8 mouse cellular contexts compared by ENCODE assay signal in the genomic region with DNA sequence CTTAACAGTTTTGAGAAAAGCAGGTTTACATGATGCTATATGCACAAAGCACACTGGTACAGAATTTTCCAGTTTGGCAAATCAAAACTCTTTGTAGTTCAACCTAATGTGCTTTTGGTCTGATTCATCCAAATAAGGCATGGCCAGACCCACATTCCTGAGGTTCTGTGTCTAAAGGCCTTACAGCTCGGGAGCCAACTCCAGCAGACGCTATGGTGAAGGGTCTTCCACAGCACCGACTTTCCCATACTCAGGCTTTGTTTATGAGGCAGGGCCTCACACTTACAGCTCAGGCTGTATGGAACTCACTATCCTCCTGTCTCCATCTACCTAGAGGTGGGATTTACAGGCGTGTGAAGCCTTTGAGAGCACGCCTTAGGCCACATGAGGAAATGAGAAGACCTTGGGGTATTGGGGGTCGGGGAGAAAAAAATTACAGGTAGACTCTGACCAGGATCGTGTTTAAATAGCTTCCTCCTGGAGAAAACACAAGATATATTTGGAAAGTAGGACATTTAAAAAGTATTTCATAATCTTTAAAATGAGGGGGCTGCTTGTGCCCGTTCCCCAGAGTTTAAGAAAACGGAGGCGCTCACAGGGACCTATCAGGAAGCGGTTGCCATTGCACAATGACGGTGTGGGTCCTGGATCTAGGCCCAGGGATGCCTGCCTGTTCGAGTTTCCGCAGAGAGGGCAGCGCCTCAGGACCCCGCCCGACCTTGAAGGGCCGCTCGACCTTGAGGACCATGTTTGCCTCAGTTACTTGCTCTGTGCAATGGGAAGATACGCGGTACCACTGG. TPM values are rescaled to one million over a fixed set of nuclear protein-coding genes. Genes with fewer than 3 reads are reported as not detected.
DNase-seq lines count a peak whose midpoint lies in the region; ATAC-seq and TF ChIP-seq lines count a peak whose summit lies in the region.

A gene (plus strand): TSS at position 693 of the 800 bp plus-strand sequence.

- DNase-seq in urinary bladder, adult 2 months (ENCODE audit: low spot score) = no peak
- DNase-seq in urinary bladder, postnatal 36 days (ENCODE audit: low spot score in 2 of 2) = no peak
- peak; percentile 53 for DNase-seq in cerebellum, adult 9-11 months
- DNase-seq in gastrocnemius, postnatal 25 days = no peak
- peak; percentile 80 for DNase-seq in intestine, embryonic 14.5 days (ENCODE audit: low spot score)
- DNase-seq in liver, embryonic 14.5 days (ENCODE audit: low read depth in 3 of 3, low spot score in 3 of 3) = no peak
- no peak for DNase-seq in testis, postnatal 14 days (ENCODE audit: low spot score)

- no peaks in the 10 kb centered on the region for H3K27me3 ChIP-seq in intestine, embryonic 14.5 days (replicated peaks; ENCODE audit: control insufficient read depth, insufficient read depth, low read length)
- H3K27me3 ChIP-seq in liver, embryonic 14.5 days (ENCODE audit: control insufficient read depth, insufficient read depth, low read length) = no peaks in the 10 kb centered on the region
- H3K27me3 ChIP-seq in neural tube, embryonic 14.5 days (ENCODE audit: control insufficient read depth, insufficient read depth, low read length) = no peaks in the 10 kb centered on the region

- no peak for TF ChIP-seq CTCF in liver, embryonic 14.5 days (IDR thresholded peaks at IDR 0.05; ENCODE audit: low read depth)

- peaks cover 16% of the 10 kb centered on the region for H3K4me1 ChIP-seq in intestine, embryonic 14.5 days (replicated peaks; ENCODE audit: control insufficient read depth, insufficient read depth, low read length)
- peaks cover 11 to 15% of the 10 kb centered on the region in 2 experiments for H3K4me1 ChIP-seq in liver, embryonic 14.5 days (replicated peaks; ENCODE audit: control insufficient read depth in 2 of 2, insufficient read depth in 2 of 2, low read length in 1 of 2)
- H3K4me1 ChIP-seq in neural tube, embryonic 14.5 days (ENCODE audit: control insufficient read depth, insufficient read depth, low read length) = peaks cover 16% of the 10 kb centered on the region

- peak; percentile 61 for ATAC-seq in intestine, embryonic 14.5 days (replicated peaks; ENCODE audit: low FRiP score, low TSS enrichment, low read depth)
- ATAC-seq in liver, embryonic 14.5 days (ENCODE audit: insufficient read depth) = peak; percentile 54
- peak; percentile 54; the same call in 1 of the 2 replicates for ATAC-seq in neural tube, embryonic 14.5 days (ENCODE audit: low read depth)

- no peaks in the 10 kb centered on the region for H3K9me3 ChIP-seq in intestine, embryonic 14.5 days (ENCODE audit: control insufficient read depth, low read length)
- peaks cover 20% of the 10 kb centered on the region for H3K9me3 ChIP-seq in liver, embryonic 14.5 days (ENCODE audit: control insufficient read depth, low read length)
- no peaks in the 10 kb centered on the region for H3K9me3 ChIP-seq in neural tube, embryonic 14.5 days (ENCODE audit: control insufficient read depth, low read length)

- peak within 1 kb of the TSS; percentile 100 for H3K4me2 ChIP-seq in intestine, embryonic 14.5 days (ENCODE audit: low read length)
- peak within 1 kb of the TSS; percentile 97 for H3K4me2 ChIP-seq in liver, embryonic 14.5 days (ENCODE audit: low read depth)
- peak within 1 kb of the TSS; percentile 91 for H3K4me2 ChIP-seq in neural tube, embryonic 14.5 days (ENCODE audit: low read depth, low read length)

- peaks cover 28% of the 10 kb centered on the region for H3K36me3 ChIP-seq in intestine, embryonic 14.5 days (ENCODE audit: control insufficient read depth, insufficient read depth, low read length)
- H3K36me3 ChIP-seq in liver, embryonic 14.5 days (replicated peaks; ENCODE audit: control insufficient read depth, insufficient read depth, low read depth) = peaks cover 26% of the 10 kb centered on the region
- peaks cover 10% of the 10 kb centered on the region for H3K36me3 ChIP-seq in neural tube, embryonic 14.5 days (ENCODE audit: control insufficient read depth, insufficient read depth, low read length)

- H3K27ac ChIP-seq in intestine, embryonic 14.5 days (ENCODE audit: low read depth) = peak within 1 kb of the TSS; percentile 95
- peak within 1 kb of the TSS; percentile 94 for H3K27ac ChIP-seq in liver, embryonic 14.5 days
- H3K27ac ChIP-seq in neural tube, embryonic 14.5 days (ENCODE audit: low read depth, low read length) = peak within 1 kb of the TSS; percentile 97

- WGBS in intestine, embryonic 14.5 days = 5% methylated on average over 21 of the region's 21 CpGs
- whole genome bisulfite sequencing in liver, embryonic 14.5 days (ENCODE audit: insufficient replicate concordance) = 11% methylated on average over 21 of the region's 21 CpGs
- 10% methylated on average over 21 of the region's 21 CpGs for WGBS in neural tube, embryonic 14.5 days

- no peak for TF ChIP-seq EP300 in liver, embryonic 14.5 days (IDR thresholded peaks at IDR 0.05; ENCODE audit: low read depth)

- H3K9ac ChIP-seq in intestine, embryonic 14.5 days (ENCODE audit: low read length) = peak within 1 kb of the TSS; percentile 99
- peak within 1 kb of the TSS; percentile 92 for H3K9ac ChIP-seq in liver, embryonic 14.5 days (replicated peaks)
- H3K9ac ChIP-seq in neural tube, embryonic 14.5 days (replicated peaks; ENCODE audit: low read depth, low read length) = peak within 1 kb of the TSS; percentile 97

- peak within 1 kb of the TSS; percentile 97 for H3K4me3 ChIP-seq in intestine, embryonic 14.5 days (ENCODE audit: low read depth, low read length)
- H3K4me3 ChIP-seq in liver, embryonic 14.5 days (ENCODE audit: insufficient read depth in 1 of 2, low read depth in 2 of 2, low read length in 2 of 2) = peak within 1 kb of the TSS; percentile 89 to 90
- peak within 1 kb of the TSS; percentile 90 for H3K4me3 ChIP-seq in neural tube, embryonic 14.5 days (ENCODE audit: low read depth, low read length)

RNA-seq across cellular contexts. Expression of the gene that starts here (rescaled TPM):
- 1,961 and 2,442 TPM in 2 replicates for polyA plus RNA-seq in urinary bladder, adult 2 months (2012; rRNA removed)
- 100 to 1,000 TPM; 197 to 277 TPM for total RNA-seq in gastrocnemius, postnatal 25 days (2021)
- 5,694 and 5,748 TPM in 2 replicates for polyA plus RNA-seq in intestine, embryonic 14.5 days (2014; fragmentation: Nextera tagmentation; extraction: Ambion mirVana)
- 1,485 and 1,780 TPM in 2 replicates for polyA plus RNA-seq in liver, embryonic 14.5 days (2012; rRNA removed)
- polyA plus RNA-seq in liver, embryonic 14.5 days (2014; fragmentation: Nextera tagmentation; extraction: Ambion mirVana) = 3,165 and 3,291 TPM in 2 replicates
- polyA plus RNA-seq in neural tube, embryonic 14.5 days (2014; fragmentation: Nextera tagmentation; extraction: Ambion mirVana) = 4,020 and 4,257 TPM in 2 replicates

Comparison
In these comparisons a context has a peak if more than half of its experiments do, and no peak if none do; other contexts are left out.
1. DNase-seq: peak in cerebellum, adult 9-11 months (single experiment) and intestine, embryonic 14.5 days (single experiment); none in urinary bladder, adult 2 months (single experiment), urinary bladder, postnatal 36 days (0 of 2), gastrocnemius, postnatal 25 days (single experiment), liver, embryonic 14.5 days (0 of 3) and testis, postnatal 14 days (single experiment).
2. Peak in every context shown above with its lines, with median percentiles within 50 percentile points of each other: ATAC-seq, H3K27ac ChIP-seq, H3K4me2 ChIP-seq, H3K4me3 ChIP-seq and H3K9ac ChIP-seq.